Mouse (Mus musculus) retina, postnatal 1 day (tissue): ENCODE results near the gene Tnnc2.

Experiments
- DNase-seq: peaks from one replicate; pipeline ENCODE4 v3.0.0-alpha.2; 2012

The Tnnc2 gene

GRCm38 (mm10) chr2:164771123-164771522 is 8.6 kb downstream of the Tnnc2 start:
- no peak for DNase-seq

DNA sequence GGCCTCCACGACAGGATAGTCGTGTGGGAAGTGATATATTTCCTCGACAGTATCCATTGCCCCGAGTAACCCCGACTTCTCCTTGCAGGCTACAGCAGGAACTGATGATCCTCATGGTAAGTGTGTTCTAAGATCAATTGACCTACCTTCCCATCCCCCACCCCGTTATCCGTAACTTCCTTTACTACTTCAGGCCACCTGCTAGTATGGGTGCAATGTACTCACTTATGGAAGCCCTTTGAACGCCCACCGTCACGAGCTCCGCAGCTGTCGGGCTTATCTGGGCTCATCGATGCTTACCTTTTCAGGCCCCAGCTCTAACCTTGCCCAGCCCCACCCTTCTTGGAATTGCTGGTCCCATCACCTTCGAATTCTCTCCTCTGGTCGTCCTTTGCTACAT is 9.5 kb downstream of the Tnnc2 start:
- no peak for DNase-seq

GRCm38 (mm10) chr2:164769258-164770037 is 10.3 kb downstream of the Tnnc2 start, which contains the start of gene Ube2c:
TSS of gene Ube2c (plus strand) at chr2:164769898.
- peak; percentile 99 for DNase-seq

GRCm38 (mm10) chr2:164767812-164768540 is 11.8 kb downstream of the Tnnc2 start:
- no peak for DNase-seq

GRCm38 (mm10) chr2:164765841-164766240 is 13.9 kb downstream of the Tnnc2 start:
- no peak for DNase-seq

DNA sequence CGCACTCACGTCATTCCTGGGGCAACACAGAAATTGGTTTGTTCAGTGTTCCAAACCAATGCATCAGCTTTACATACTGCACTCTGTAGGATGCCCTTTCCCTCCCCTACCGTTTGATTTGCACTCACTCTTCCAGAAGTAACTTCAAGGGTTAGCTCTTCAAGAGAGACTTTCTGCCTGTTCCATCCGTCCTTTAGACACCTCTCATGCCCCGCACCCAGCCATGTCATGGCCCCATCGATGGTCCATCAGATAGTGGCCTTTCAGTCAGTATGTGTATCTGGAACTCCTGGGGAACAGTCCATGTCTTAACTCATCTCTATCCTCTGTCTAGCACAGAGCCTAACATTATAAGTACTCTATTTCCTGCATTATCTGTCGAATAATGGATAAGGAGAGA is 17.2 kb downstream of the Tnnc2 start:
- no peak for DNase-seq

DNA sequence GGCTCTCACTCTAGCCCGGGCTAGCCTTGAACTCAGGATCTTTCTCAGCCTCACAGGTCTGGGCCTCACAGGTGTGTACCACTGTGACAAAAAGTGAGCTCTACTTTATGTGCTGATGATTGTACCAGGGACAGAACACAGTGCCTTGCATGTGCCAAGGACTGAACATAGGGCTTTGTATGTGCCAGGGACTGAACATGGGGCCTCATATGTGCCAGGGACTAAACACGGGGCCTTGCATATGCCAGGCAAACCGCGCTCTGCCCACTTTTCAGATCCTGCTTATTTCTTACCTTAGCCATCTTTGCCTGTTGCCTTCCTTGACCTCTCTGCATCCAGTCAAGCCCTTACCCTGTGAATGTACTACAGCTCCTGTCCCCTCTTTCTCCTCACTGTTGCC is 17.8 kb downstream of the Tnnc2 start:
- no peak for DNase-seq

DNA sequence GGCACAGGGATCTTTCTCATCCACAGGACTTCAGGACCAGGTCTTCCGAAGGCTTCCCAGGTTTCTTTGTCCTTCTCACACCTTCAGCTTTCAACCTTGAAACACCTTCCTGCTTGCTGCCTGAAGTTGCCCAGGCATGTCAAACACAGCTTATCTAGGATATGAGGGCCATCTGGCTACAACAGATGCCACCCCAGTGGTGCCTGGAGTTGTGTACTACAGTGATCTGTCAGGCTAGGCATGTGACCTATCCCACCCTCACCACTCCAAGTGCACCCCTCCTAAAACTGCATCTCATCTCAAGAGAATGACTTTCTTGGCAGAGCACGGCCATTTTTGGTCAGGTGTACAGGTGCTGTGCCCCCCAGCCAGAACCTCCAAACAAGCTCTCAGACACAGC is 18.3 kb downstream of the Tnnc2 start:
- DNase-seq, result peak; percentile 24

DNA sequence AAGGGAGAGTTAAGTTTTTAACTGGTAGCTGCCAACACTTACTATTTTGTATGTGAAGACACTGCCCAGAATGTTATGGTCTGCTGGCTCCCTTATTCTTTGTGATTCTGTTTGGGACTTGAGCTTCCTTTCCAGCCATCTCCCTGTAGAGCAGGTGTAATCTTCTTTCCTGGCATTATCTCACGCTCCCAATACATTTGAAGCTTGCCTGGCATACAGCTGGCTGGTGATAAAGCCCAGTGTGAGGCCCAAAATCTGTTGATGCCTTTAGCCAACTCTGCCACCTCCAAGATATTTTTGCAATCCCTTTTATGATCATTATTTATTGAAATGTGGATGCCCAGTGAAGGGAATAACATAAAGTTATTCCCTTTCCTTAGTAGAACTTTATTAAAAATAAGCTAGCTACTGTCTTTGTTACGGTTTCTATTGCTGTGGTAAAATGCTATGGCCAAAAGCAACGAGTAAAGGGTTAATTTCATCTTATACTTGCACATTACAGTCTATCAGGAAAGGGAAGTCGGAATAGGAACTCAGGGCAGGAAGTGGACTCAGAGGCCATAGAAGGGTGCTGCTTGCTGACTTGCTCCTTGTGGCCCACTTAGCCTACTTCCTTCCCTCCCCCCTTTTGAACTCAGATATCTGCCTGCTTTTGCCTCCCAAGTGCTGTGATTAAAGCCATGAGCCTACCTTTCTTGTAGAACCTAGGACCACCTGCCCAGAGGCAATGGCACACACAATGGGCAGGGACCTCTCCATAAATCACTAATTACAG is 19.5 kb downstream of the Tnnc2 start:
- no peak for DNase-seq

- no peak for DNase-seq
These were observed 21.1 kb downstream of the Tnnc2 start for GRCm38 (mm10) chr2:164758692-164759091.

DNA sequence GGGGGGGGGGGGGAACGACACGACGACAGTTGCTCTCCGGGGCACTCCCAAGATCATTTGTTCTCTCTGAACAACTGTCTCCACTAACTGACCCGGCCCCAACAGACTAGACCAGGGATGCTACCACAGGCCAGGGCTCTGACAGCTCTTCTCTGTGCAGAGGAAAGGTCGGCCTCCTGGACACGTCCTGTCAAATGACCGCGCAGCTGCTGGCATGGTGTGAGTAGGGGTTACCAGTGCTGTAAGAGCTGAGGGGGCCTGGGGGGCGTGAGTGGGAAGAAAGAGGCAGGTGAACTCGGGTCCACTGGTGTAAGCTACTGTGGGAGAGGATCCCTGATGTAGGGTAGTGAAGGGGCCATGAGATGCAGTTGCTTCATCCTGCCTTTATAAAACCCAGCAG is 21.9 kb downstream of the Tnnc2 start:
- no peak for DNase-seq

DNA sequence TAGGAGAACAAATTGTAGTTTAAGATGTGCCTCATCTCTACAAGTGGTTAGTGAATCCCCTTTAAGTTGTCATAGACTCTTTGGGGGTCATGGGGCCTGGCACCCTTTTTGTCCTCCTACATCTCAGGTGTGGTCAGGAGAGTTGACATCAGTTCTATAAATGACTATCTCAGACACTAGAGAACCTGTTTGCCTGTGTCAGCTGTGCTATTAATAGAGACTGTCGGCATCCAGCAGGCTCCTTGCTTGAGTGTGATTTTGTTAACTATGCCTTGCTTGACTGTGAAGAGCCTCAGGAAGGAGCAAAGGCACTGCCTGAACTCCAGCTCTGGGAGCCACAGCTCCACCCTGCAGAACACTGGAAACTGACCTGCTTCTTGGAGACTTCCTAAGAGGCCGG is 25.0 kb downstream of the Tnnc2 start:
- no peak for DNase-seq

- DNase-seq, result no peak
These were observed 25.7 kb downstream of the Tnnc2 start for GRCm38 (mm10) chr2:164754105-164754504.

- no peak for DNase-seq
These were observed 27.3 kb downstream of the Tnnc2 start for GRCm38 (mm10) chr2:164752454-164752853.

DNA sequence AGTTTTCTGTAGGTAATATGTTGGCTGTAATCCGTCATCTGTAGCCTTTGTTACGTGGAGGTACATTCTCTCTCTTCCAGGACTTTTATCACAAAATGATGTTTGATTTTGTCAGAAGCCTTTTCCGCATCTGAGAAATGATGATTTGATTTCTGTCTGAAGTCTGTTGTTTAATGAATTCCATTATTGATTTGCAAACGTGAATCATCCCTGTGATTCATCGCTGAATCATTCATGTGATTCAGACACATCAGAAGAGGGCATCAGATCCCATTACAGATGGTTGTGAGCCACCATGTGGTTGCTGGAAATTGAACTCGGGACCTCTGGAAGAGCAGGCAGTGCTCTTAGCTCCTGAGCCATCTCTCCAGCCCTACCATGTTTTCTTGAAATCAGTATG is 30.8 kb downstream of the Tnnc2 start:
- DNase-seq, result no peak

DNA sequence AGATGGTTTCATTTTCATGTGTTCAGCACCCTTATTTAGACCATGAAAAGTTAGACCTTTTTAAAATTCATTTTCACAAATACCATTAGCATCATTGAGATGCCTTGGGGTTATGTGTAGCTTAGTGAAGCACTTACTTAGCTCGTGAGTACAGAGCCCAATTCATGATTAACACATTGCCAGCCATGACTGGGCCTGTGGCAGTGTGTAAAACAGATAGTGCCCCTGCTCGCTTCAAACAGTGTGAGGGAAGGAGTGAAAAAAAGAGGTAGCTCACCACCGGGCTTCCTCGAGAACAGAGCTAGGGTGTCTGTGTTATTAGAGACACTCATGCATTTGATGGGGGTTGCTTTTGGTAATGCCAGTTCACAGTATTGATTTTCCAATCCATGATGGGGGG is 31.6 kb downstream of the Tnnc2 start:
- no peak for DNase-seq

DNA sequence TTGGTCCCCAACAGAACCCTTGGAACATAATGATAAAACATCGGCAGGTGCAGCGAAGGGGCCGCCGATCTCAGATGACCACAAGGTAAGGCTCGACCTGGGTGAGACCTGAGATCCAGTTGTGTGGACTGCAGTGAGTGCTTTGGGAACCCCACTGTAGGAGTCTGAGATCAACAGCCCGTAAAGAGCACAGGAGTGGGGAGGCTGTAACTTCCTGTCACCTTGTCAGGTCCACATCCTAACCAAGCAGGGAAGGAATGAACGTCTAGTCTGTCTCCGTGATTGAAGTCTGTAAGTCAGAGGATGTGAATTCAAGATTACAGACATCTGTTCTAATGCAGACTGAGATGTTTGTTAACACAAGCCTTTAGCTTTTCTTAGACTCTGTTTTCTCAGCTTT is 33.1 kb downstream of the Tnnc2 start:
- no peak for DNase-seq

GRCm38 (mm10) chr2:164745843-164746479 is 33.8 kb downstream of the Tnnc2 start, which contains the start of the genes Wfdc3 and Dnttip1:
TSS of gene Wfdc3 (minus strand) at chr2:164745931.
TSS of gene Dnttip1 (plus strand) at chr2:164745983.
- peak; percentile 96 for DNase-seq

DNA sequence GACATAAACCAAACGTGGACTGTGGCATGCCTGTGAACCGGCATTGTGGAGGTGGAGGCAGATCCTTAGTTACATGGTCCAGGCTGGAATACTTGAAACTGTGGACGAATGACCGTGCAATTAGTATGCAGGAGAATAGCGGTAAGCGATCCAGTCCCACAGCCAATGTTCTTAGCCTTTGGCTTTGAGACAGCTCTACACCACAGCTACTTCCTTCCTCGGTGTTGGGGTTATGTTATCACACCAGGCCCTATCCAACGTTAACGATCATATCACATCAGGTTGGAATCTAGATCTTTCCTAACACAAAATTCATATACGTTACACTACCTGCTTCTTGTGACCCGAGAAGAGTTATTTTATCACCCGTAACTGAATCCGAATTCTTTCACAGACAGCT is 34.8 kb downstream of the Tnnc2 start:
- no peak for DNase-seq

DNA sequence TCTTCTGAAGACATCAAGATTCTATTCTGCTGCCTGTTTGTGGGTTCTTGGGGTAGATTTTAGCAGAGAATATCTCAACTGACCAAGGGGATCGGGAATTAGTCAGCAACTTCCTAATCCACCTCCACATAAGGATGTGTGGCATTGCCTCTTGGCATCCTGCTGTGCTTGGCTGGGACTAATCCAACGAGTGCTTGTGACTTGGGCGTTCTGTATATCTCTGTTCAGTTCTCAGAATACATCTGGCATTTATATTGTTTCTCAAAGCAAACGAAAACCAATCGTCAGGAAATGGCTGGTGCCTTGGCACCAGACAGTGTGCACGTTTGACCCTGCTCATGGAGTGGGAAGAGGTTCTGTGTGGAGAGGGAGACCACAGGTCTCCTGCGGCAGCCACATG is 39.9 kb downstream of the Tnnc2 start:
- DNase-seq, result no peak

DNA sequence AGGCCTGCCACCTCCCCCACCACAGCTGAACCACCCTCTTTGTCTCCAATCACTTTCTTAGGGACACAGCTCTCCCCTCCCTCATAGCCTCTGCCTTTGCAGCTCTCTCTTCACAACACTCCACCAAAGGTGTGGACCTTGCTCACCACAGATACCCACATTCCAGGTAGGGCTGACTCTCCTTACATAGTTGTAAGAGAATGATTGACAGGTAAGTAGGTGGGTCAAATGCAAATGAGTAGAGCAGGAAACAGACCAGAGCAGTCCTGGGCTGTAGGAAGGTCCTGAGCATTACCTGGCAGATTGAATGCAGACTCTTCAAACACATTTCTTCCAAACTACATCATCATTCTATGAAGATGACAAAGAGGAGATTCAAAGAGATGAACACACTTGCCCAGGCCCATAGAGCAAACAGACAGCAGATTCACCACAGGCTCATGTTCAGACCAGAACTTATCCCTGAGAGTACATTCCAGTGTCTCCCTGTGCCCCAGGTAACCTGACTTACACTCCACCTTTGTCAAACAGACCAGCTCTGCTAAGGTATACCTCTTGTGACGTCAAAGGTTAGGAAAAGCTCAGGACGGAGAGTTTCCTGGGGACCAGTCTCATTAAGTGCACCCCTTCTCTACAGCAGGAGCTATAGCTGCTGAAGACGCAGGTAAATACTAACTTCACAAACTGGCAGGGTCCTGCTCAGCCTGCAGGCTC is 42.2 kb downstream of the Tnnc2 start:
- no peak for DNase-seq

DNA sequence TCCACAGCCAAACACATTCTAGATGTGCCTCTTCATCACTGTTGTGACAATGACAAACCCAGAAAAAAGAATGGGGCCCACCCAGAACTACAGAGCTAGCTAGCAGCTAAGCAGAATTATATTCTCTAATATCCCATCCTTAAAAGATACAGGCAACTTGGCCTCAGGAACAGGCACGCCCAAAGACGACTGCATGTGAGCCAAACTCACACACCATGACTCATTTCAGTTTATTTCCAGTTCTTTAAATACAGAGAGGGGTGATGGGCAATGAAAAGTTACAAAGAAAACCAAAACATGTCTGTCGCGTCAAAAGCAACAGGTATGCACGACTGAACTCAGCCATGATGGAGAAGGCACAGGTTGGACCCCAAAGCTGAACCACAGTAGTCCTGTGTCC is 44.3 kb downstream of the Tnnc2 start:
- DNase-seq, result no peak
